Mouse (Mus musculus): ENCODE results near the gene Fmo3. TPM values are rescaled to one million over a fixed set of nuclear protein-coding genes. Genes with fewer than 3 reads are reported as not detected.

The Fmo3 gene
- polyA plus RNA-seq, 1 experiment from 2014 or later = not detected

DNA sequence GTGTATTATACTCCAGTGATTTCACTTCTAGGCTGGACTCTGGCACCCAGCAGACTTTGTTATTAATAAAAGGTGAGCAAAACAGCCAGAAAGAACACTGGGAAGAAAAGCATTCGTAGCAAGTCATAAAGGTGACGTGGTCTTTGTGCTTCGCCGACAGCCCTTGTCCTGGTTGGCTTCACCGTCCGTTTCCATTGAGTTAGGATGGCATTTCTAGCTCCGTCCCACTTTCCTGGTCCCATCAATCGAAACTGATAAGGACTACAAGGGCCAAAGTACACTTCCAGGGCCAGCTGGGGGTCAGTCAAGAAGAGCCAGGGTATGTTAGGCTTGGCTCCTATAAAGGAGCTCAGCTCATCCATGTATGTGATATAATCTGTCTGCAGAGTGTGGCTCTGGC is 67.7 kb downstream of the Fmo3 start:
- WGBS = 69% methylated on average over 8 of the region's 8 CpGs
- Histone ChIP-seq H3K27me3 (replicated peaks) (no peaks in the 10 kb centered on the region), H3K36me3 (no peaks in the 10 kb centered on the region), H3K4me1 (replicated peaks) (no peaks in the 10 kb centered on the region), H3K9me3 (no peaks in the 10 kb centered on the region), H3K4me2 (replicated peaks) (no peak overlapping the region), H3K4me3 (replicated peaks) (no peak overlapping the region), H3K9ac (no peak overlapping the region), H3K27ac (no peak overlapping the region)
- ATAC-seq = no peak

DNA sequence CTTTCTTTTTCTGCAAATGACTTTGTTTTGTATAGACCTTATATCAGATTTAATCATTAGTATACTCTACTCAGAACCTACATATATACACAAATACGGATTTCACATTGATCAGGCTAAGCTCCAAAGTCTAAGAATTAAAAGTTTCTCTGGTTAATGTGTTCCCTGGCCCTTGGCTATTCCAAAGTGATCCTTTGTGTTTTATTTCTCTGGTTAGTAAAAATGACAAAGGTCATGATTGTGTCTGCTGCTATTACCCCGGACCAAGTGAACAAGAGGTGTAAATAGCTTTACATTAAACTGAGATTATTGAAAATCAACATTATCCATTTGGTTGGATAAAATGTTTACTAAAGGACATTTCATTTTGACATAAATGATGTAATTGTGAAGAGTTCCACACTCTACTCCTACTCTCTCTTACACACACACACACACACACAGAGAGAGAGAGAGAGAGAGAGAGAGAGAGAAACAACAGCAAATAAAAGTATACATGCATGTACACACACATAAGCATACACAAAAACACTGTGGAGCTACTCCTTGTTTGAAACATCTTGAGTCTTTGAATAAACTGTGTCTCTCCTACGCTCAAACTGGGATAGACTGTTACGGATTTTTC is 69.3 kb downstream of the Fmo3 start:
- Histone ChIP-seq H3K27me3 (replicated peaks) (no peaks in the 10 kb centered on the region), H3K9me3 (no peaks in the 10 kb centered on the region), H3K4me3 (replicated peaks) (no peak overlapping the region), H3K4me1 (replicated peaks) (no peaks in the 10 kb centered on the region), H3K36me3 (no peaks in the 10 kb centered on the region), H3K4me2 (replicated peaks) (no peak overlapping the region), H3K27ac (no peak overlapping the region), H3K9ac (no peak overlapping the region)
- 78% methylated on average over 4 of the region's 4 CpGs for WGBS
- ATAC-seq = no peak

DNA sequence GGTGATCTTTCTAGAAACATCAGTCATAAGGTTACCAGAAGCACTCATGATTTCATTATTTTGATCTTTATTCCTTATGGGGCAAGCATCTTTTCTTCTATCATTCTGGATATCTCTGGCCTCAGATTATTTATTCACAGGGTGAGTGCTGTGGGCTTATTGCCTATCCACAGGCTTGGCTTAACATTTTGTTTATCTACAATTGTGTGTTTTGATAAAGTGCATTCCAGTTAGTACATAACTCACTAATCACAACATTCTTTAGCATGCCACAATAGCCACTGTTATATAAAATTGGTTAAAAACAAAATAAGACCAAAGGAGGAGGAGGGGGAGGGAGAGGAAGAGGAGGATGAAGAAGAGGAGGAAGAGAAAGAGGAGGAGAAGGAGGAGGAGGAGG is 72.2 kb downstream of the Fmo3 start:
- Histone ChIP-seq H3K4me3 (replicated peaks) (no peak overlapping the region), H3K27me3 (replicated peaks) (no peaks in the 10 kb centered on the region), H3K9ac (no peak overlapping the region), H3K9me3 (no peaks in the 10 kb centered on the region), H3K4me2 (replicated peaks) (no peak overlapping the region), H3K36me3 (no peaks in the 10 kb centered on the region), H3K4me1 (replicated peaks) (no peaks in the 10 kb centered on the region), H3K27ac (no peak overlapping the region)
- ATAC-seq = no peak

Other genes starting within 250 kb of the Fmo3 start
- gene Prrc2c, start 244.0 kb downstream of the Fmo3 start, polyA plus RNA-seq (2015; fragmentation: Nextera tagmentation; extraction: Ambion mirVana) = 130 and 139 TPM in 2 replicates
- gene Fmo4, start 170.6 kb downstream of the Fmo3 start, polyA plus RNA-seq (2015; fragmentation: Nextera tagmentation; extraction: Ambion mirVana) = 6.8 and 7.4 TPM in 2 replicates
- 16.9 and 20.4 TPM in 2 replicates for gene Fmo1, start 117.9 kb downstream of the Fmo3 start, polyA plus RNA-seq (2015; fragmentation: Nextera tagmentation; extraction: Ambion mirVana)
- gene Fmo2, start 85.8 kb downstream of the Fmo3 start, polyA plus RNA-seq (2015; fragmentation: Nextera tagmentation; extraction: Ambion mirVana) = 2.5 and 2.9 TPM in 2 replicates
- not detected in 2 replicates for gene Fmo6, start 47.0 kb downstream of the Fmo3 start, polyA plus RNA-seq (2015; fragmentation: Nextera tagmentation; extraction: Ambion mirVana)
- gene Mroh9, start 101.1 kb upstream of the Fmo3 start, polyA plus RNA-seq (2015; fragmentation: Nextera tagmentation; extraction: Ambion mirVana) = not detected in 2 replicates